ENCODE assay signal across 8 mouse cellular contexts in the genomic region with DNA sequence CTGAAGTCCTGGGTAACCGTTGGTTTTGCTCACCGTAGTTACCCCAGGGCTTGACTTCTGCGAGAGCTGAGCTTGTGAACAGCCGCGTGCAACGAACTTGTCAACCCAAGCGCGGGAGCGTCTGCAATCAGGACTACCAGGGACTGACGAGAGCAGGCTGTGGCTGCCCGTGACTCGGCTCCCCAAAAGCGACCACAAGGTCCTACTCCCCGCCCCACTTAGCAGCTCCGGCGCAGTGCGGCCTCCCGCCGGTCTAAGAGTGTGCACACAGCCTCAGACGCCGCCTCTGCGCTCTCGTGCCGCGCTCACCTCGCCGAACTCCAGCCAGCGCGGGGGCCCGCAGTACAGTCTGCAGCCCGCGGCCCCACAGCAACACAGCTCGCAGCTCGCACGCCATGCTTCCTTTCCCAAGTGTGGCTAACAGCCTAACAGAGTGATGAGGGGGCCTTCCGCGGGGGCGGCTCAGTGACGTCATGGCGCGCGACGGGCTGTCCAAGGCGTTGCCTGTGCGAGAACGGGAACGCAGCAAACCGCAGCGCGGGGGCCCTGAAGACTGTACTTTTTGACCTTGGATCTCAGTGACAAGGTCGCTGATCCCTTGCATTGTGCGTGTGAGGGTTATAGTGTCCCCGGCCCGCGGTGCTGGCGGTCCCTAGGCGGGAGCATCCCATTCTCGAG. TPM values are rescaled to one million over a fixed set of nuclear protein-coding genes. Genes with fewer than 3 reads are reported as not detected.
DNase-seq lines count a peak whose midpoint lies in the region; ATAC-seq lines count a peak whose summit lies in the region.

A gene (minus strand): TSS at position 444 of the 678 bp plus-strand sequence.

- H3K9ac ChIP-seq in intestine, embryonic 14.5 days (ENCODE audit: low read length), result peak within 1 kb of the TSS; percentile 71

- H3K36me3 ChIP-seq in intestine, embryonic 14.5 days (ENCODE audit: control insufficient read depth, insufficient read depth, low read length), result peaks cover 12% of the 10 kb centered on the region

- H3K27me3 ChIP-seq in intestine, embryonic 14.5 days (replicated peaks; ENCODE audit: control insufficient read depth, insufficient read depth, low read length), result no peaks in the 10 kb centered on the region

- under 1% methylated on average over 58 of the region's 58 CpGs for WGBS in intestine, embryonic 14.5 days

- intact Hi-C loops in left cerebral cortex, postnatal 14 days (cut with DNase I), result loop anchor here (5.0 kb wide), 1 partner anchor 135 kb away; a partner anchor contains a TSS

- H3K4me3 ChIP-seq in intestine, embryonic 14.5 days (ENCODE audit: low read depth, low read length), result peak within 1 kb of the TSS; percentile 89

- no peaks in the 10 kb centered on the region for H3K9me3 ChIP-seq in intestine, embryonic 14.5 days (ENCODE audit: control insufficient read depth, low read length)

- H3K4me1 ChIP-seq in intestine, embryonic 14.5 days (replicated peaks; ENCODE audit: control insufficient read depth, insufficient read depth, low read length), result peaks cover 9% of the 10 kb centered on the region

- peak; percentile 93 to 99 for DNase-seq in adrenal gland, adult (ENCODE audit: inconsistent age in 2 of 2, low spot score in 1 of 2)
- DNase-seq in embryo, embryonic 10.5 days (ENCODE audit: low spot score), result peak; percentile 89
- DNase-seq in gastrocnemius, postnatal 25 days, result peak; percentile 91
- DNase-seq in intestine, embryonic 14.5 days (ENCODE audit: low spot score), result peak; percentile 99
- DNase-seq in left cerebral cortex, postnatal 14 days (ENCODE audit: low spot score in 2 of 2), result peak; percentile 94 to 95
- DNase-seq in mesoderm, embryonic 11.5 days (ENCODE audit: low read depth, low spot score), result peak; percentile 91
- peak; percentile 92 to 94 for DNase-seq in right cerebral cortex, postnatal 36 days (ENCODE audit: low spot score in 2 of 2)
- DNase-seq in yolk sac, embryonic 10.5 days (ENCODE audit: low spot score), result peak; percentile 93

- peak within 1 kb of the TSS; percentile 76 for H3K27ac ChIP-seq in intestine, embryonic 14.5 days (ENCODE audit: low read depth)

- peak; percentile 97 for ATAC-seq in intestine, embryonic 14.5 days (replicated peaks; ENCODE audit: low FRiP score, low TSS enrichment, low read depth)

- H3K4me2 ChIP-seq in intestine, embryonic 14.5 days (ENCODE audit: low read length), result peak within 1 kb of the TSS; percentile 70

RNA-seq across cellular contexts. Expression of the gene that starts here (rescaled TPM):
- total RNA-seq in gastrocnemius, postnatal 25 days (2021), result 100 to 1,000 TPM in 1 of 2 experiments, 10 to 100 TPM in 1; 98.1 to 108 TPM
- polyA plus RNA-seq in intestine, embryonic 14.5 days (2014; fragmentation: Nextera tagmentation; extraction: Ambion mirVana), result 118 and 122 TPM in 2 replicates
- 10 to 100 TPM; 68.6 to 68.9 TPM for total RNA-seq in left cerebral cortex, postnatal 14 days (2021)

Comparison
In these comparisons a context has a peak if more than half of its experiments do, and no peak if none do; other contexts are left out.
1. Peak in every context shown above with its lines: DNase-seq, ATAC-seq, H3K4me3 ChIP-seq and H3K27ac ChIP-seq.